Mouse (Mus musculus) lung, adult 10 weeks (tissue): ENCODE data around the gene Prokr1. TPM values are rescaled to one million over a fixed set of nuclear protein-coding genes. Genes with fewer than 3 reads are reported as not detected.

Experiments used
- polyA plus RNA-seq: library from polyadenylated mRNA; stranded (reverse); fragments of 350-450 nt; fragmentation: Illumina TruSeq; extraction: RNeasy Lipid Tissue Mini Kit (QIAGEN cat#74804); gene quantifications from one replicate; pipeline ENCODE4 v1.2.3, GENCODE M21; 2014; ENCODE audit warnings: low read depth, low replicate concordance; ENCODE audit not compliant: insufficient read depth

The Prokr1 gene
- 0.12 TPM for polyA plus RNA-seq

GRCm38 (mm10) chr6:87590394-87591281, at the start of gene Prokr1:
Gene Prokr1 (minus strand): TSS chr6:87590743.

GRCm38 (mm10) chr6:87532953-87533710, 57.4 kb downstream of the Prokr1 start, which contains the start of gene Arhgap25:
Gene Arhgap25 (minus strand): TSS chr6:87533259.

Other genes starting within 250 kb of the Prokr1 start
- not detected for gene Gkn1, start 239.8 kb downstream of the Prokr1 start, polyA plus RNA-seq
- gene Gkn2, start 217.4 kb downstream of the Prokr1 start, polyA plus RNA-seq: not detected
- 7.1 TPM for gene Gkn3, start 201.8 kb downstream of the Prokr1 start, polyA plus RNA-seq
- not detected for gene Bmp10, start 161.7 kb downstream of the Prokr1 start, polyA plus RNA-seq
- gene Arhgap25, start 57.5 kb downstream of the Prokr1 start, polyA plus RNA-seq: 9.5 TPM
- 2.8 TPM for gene Aplf, start 81.5 kb upstream of the Prokr1 start, polyA plus RNA-seq
- gene Efcc1, start 140.1 kb upstream of the Prokr1 start, polyA plus RNA-seq: 2.0 TPM
- 4.0 TPM for gene Gp9, start 187.3 kb upstream of the Prokr1 start, polyA plus RNA-seq
- 8.8 TPM for gene Rab43, start 221.4 kb upstream of the Prokr1 start, polyA plus RNA-seq
- 2.6 TPM for gene Gm45140, start 245.1 kb upstream of the Prokr1 start, polyA plus RNA-seq
- 23.1 TPM for gene Isy1, start 248.1 kb upstream of the Prokr1 start, polyA plus RNA-seq